Mouse (Mus musculus) cortical plate, adult 2 months (tissue): ENCODE measurements around the gene Kirrel3. TPM values are rescaled to one million over a fixed set of nuclear protein-coding genes. Genes with fewer than 3 reads are reported as not detected.
A peak's percentile ranks its signal among the peaks of the same experiment; 100 is the strongest.

ENCODE experiments used
- H3K27ac ChIP-seq: fragments of 200-500 bp; 2 replicates; pipeline ENCODE4 v1.5.1; 2012; ENCODE audit warnings: low read length, control low read depth, inconsistent platforms; ENCODE audit not compliant: insufficient read depth
- H3K4me1 ChIP-seq: fragments of 200-500 bp; 2 replicates; pipeline ENCODE4 v1.6.1; 2011; ENCODE audit warnings: low read length; ENCODE audit not compliant: control insufficient read depth, insufficient read depth
- H3K4me3 ChIP-seq: fragments of 200-500 bp; 2 replicates; pipeline ENCODE4 v1.5.1; 2011; ENCODE audit warnings: mild to moderate bottlenecking, low read length, control low read depth; ENCODE audit not compliant: insufficient read depth
- CTCF ChIP-seq: fragments of 200-500 bp; IDR thresholded peaks from 2 replicates; pipeline ENCODE4 v1.5.1; 2011; ENCODE audit warnings: mild to moderate bottlenecking, control low read depth, low read length; ENCODE audit not compliant: insufficient read depth; ENCODE audit errors: extremely low read depth
- POLR2A ChIP-seq: fragments of 200-500 bp; IDR thresholded peaks from 2 replicates; pipeline ENCODE4 v1.6.1; 2011; ENCODE audit warnings: mild to moderate bottlenecking, low read length, control low read depth; ENCODE audit not compliant: insufficient read depth; ENCODE audit errors: extremely low read depth
- polyA plus RNA-seq: library from polyadenylated mRNA; depleted of rRNA; stranded (reverse); fragments of >200 nt; gene quantifications from 2 replicates; pipeline ENCODE4 v1.2.3, GENCODE M21; 2012

Kirrel3 gene
- polyA plus RNA-seq, 1 experiment: 23.1 TPM

- no peaks in the 10 kb centered on the region for H3K4me1 ChIP-seq
- no peak overlapping the region for H3K27ac ChIP-seq
- H3K4me3 ChIP-seq: no peak overlapping the region
- no peak for TF ChIP-seq POLR2A
- TF ChIP-seq CTCF: peak; percentile 42
Observed at GRCm38 (mm10) chr9:34660566-34660965, 174.9 kb downstream of the Kirrel3 start.

- H3K27ac ChIP-seq: no peak overlapping the region
- H3K4me3 ChIP-seq: no peak overlapping the region
- no peaks in the 10 kb centered on the region for H3K4me1 ChIP-seq
- no peak for TF ChIP-seq CTCF
- TF ChIP-seq POLR2A: no peak
Observed at GRCm38 (mm10) chr9:34663412-34663811, 177.7 kb downstream of the Kirrel3 start.

DNA sequence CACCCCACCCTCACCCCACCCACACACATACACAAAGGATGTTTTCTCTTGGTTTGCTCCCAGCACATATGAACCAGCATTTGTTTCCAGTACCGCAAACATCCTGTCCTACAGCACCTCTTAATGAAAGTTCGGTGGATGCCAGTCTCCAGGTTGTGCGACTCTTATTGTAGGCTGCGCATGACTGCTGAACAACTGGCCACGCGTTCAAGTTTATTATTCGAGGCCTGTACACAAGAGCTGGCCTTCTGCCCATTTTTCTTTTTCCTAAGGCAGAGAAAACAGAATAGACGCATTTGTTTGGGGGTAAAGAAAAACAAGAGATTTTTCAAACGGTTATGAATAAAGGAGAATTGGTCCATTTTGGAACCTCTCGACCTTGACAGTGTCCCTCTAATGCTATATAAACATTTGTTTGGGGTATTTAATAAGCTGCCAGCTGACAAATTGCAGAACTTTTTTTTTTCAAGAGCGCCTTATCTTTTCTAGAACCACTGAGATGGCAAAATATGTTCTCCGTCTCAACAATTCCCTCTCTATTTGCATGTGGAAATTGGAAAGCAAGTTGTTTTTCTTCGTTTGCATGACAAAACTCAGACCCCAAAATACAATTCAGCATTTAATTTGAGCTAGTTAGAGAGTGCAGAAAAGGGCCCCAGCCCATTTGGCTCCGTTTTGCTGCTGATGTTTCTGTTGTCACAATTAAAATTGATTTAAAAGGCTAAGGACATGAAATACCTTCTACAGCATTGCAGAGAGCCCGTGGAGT lies 179.9 kb downstream of the Kirrel3 start:
- Histone ChIP-seq H3K4me3 (no peak overlapping the region), H3K4me1 (no peaks in the 10 kb centered on the region; the same call in 1 of the 2 replicates), H3K27ac (no peak overlapping the region)
- TF ChIP-seq POLR2A (no peak), CTCF (no peak)

DNA sequence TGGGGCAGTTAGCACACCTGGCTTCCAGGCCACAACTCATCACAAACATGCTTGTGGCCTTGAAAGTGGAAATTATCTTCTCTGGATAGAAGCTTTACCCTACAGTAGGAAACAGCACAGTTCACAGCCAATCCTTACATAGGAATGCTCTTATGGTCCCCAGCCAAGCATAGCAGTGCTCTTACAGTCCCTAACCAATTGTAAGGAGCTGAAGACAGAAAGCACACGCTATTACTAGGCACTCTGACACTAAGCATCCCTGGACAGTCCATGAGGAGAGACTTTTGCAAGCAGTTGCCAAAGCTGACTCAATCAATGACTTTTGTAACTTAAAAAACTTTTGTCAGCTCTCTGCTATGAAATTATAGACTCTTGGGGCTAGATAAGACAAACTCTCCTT lies 181.5 kb downstream of the Kirrel3 start:
- Histone ChIP-seq H3K4me1 (no peaks in the 10 kb centered on the region; the same call in 1 of the 2 replicates), H3K27ac (no peak overlapping the region), H3K4me3 (no peak overlapping the region)
- TF ChIP-seq CTCF: no peak
- TF ChIP-seq POLR2A: no peak

GRCm38 (mm10) chr9:34670906-34671305 lies 185.2 kb downstream of the Kirrel3 start:
- TF ChIP-seq POLR2A (no peak), CTCF (no peak)
- Histone ChIP-seq H3K4me1 (no peaks in the 10 kb centered on the region; the same call in 1 of the 2 replicates), H3K27ac (no peak overlapping the region), H3K4me3 (no peak overlapping the region)

GRCm38 (mm10) chr9:34686798-34687197 lies 201.1 kb downstream of the Kirrel3 start:
- Histone ChIP-seq H3K27ac (no peak overlapping the region), H3K4me1 (peaks cover 2% of the 10 kb centered on the region), H3K4me3 (no peak overlapping the region)
- TF ChIP-seq POLR2A (no peak), CTCF (no peak)

GRCm38 (mm10) chr9:34688358-34688757 lies 202.7 kb downstream of the Kirrel3 start:
- H3K4me3 ChIP-seq: no peak overlapping the region
- H3K27ac ChIP-seq: no peak overlapping the region
- H3K4me1 ChIP-seq: peaks cover 2% of the 10 kb centered on the region
- no peak for TF ChIP-seq POLR2A
- TF ChIP-seq CTCF: no peak

GRCm38 (mm10) chr9:34689375-34689774 lies 203.7 kb downstream of the Kirrel3 start:
- Histone ChIP-seq H3K4me1 (peaks cover 2% of the 10 kb centered on the region), H3K27ac (no peak overlapping the region), H3K4me3 (no peak overlapping the region)
- no peak for TF ChIP-seq POLR2A

- TF ChIP-seq CTCF: no peak
- no peak for TF ChIP-seq POLR2A
- no peaks in the 10 kb centered on the region for H3K4me1 ChIP-seq
- H3K4me3 ChIP-seq: no peak overlapping the region
- no peak overlapping the region for H3K27ac ChIP-seq
Observed at GRCm38 (mm10) chr9:34695646-34696045, 210.0 kb downstream of the Kirrel3 start.

- Histone ChIP-seq H3K4me3 (no peak overlapping the region), H3K4me1 (peaks cover 2% of the 10 kb centered on the region), H3K27ac (no peak overlapping the region)
- TF ChIP-seq POLR2A (no peak), CTCF (no peak)
Observed at GRCm38 (mm10) chr9:34703547-34704300, 218.0 kb downstream of the Kirrel3 start.
